Comparison of ENCODE assay signal across 21 mouse cellular contexts in the genomic region with DNA sequence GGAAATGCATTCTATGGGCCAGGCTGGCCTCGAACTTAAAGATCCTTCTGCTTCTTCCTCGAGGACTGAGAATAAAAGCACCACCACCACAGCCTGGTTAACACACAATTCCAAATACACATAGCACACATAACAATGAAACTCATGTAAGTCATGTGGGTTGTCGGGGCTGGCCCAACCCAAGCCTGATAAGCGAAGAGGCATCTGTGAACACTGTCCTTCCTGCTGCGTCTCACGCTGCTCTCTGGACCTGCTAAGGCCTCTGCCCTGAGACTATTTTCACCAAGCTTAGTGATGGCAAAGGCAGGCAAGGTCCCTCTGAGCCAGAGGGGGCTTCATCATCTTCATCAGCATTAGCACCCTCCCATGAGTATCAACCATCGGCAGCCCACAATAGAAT.
DNase-seq lines count a peak whose midpoint lies in the region; ATAC-seq and TF ChIP-seq lines count a peak whose summit lies in the region.
"Had no signal": no experiment of that assay in that cellular context is flagged by ENCODE, and none has a peak within 500 bp of the region (broad histone marks: within the 10 kb centered on the region; RNA-seq: fewer than 3 reads in every experiment).

No protein-coding gene starts in this region.

- H3K4me1 ChIP-seq in intestine, embryonic 16.5 days (ENCODE audit: control insufficient read depth, insufficient read depth, low read length): no peaks in the 10 kb centered on the region
- no peaks in the 10 kb centered on the region for H3K4me1 ChIP-seq in intestine, postnatal 0 days (replicated peaks; ENCODE audit: control insufficient read depth, insufficient read depth, low read length)

- intact Hi-C loops in heart, postnatal 10 days (cut with DNase I): no loop called here

- H3K4me3 ChIP-seq in intestine, embryonic 16.5 days (ENCODE audit: low read length): no peak overlapping the region
- no peak overlapping the region for H3K4me3 ChIP-seq in intestine, postnatal 0 days (ENCODE audit: low read depth, low read length)
- H3K4me3 ChIP-seq: kidney, embryonic 15.5 days; left cerebral cortex, adult 2 months; limb, embryonic 13.5 days had no signal

- H3K4me2 ChIP-seq in intestine, embryonic 16.5 days (ENCODE audit: low read depth, low read length): no peak overlapping the region
- no peak overlapping the region for H3K4me2 ChIP-seq in intestine, postnatal 0 days (replicated peaks; ENCODE audit: low read depth)
- H3K4me2 ChIP-seq: kidney, embryonic 15.5 days; limb, embryonic 13.5 days; liver, embryonic 11.5 days had no signal

- no peak overlapping the region for H3K9ac ChIP-seq in intestine, embryonic 16.5 days (ENCODE audit: low read depth, low read length)
- H3K9ac ChIP-seq in intestine, postnatal 0 days (ENCODE audit: low read depth, low read length): no peak overlapping the region
- H3K9ac ChIP-seq: kidney, embryonic 15.5 days; limb, embryonic 13.5 days had no signal

- peak overlapping the region; percentile 9; the same call in 1 of the 2 replicates for H3K27ac ChIP-seq in intestine, embryonic 16.5 days (ENCODE audit: low read length)
- H3K27ac ChIP-seq in intestine, postnatal 0 days (ENCODE audit: low read depth, low read length): no peak overlapping the region
- H3K27ac ChIP-seq: kidney, embryonic 15.5 days; left cerebral cortex, adult 2 months; limb, embryonic 13.5 days had no signal

- no peak for TF ChIP-seq CTCF in intestine, postnatal 0 days (IDR thresholded peaks at IDR 0.05; ENCODE audit: low read depth)

- ATAC-seq in intestine, embryonic 16.5 days: no peak
- no peak for ATAC-seq in intestine, postnatal 0 days
- ATAC-seq: CD4-positive, CD25-positive, alpha-beta regulatory T cell, adult 4 months had no signal

- no peaks in the 10 kb centered on the region for H3K9me3 ChIP-seq in intestine, embryonic 16.5 days (ENCODE audit: control insufficient read depth, low read length)
- H3K9me3 ChIP-seq in intestine, postnatal 0 days (ENCODE audit: control insufficient read depth): no peaks in the 10 kb centered on the region
- H3K9me3 ChIP-seq: kidney, embryonic 15.5 days; limb, embryonic 13.5 days had no signal

- no peaks in the 10 kb centered on the region for H3K27me3 ChIP-seq in intestine, embryonic 16.5 days (replicated peaks; ENCODE audit: control insufficient read depth, insufficient read depth, low read length)
- no peaks in the 10 kb centered on the region for H3K27me3 ChIP-seq in intestine, postnatal 0 days (replicated peaks; ENCODE audit: control insufficient read depth, insufficient read depth, low read length)
- H3K27me3 ChIP-seq: kidney, embryonic 15.5 days; limb, embryonic 13.5 days had no signal

- WGBS in intestine, embryonic 16.5 days: 74% methylated on average over 7 of the region's 7 CpGs
- WGBS in intestine, postnatal 0 days: 63% methylated on average over 7 of the region's 7 CpGs

- no peaks in the 10 kb centered on the region for H3K36me3 ChIP-seq in intestine, embryonic 16.5 days (ENCODE audit: control insufficient read depth, insufficient read depth, low read length)
- no peaks in the 10 kb centered on the region for H3K36me3 ChIP-seq in intestine, postnatal 0 days (ENCODE audit: control insufficient read depth, insufficient read depth)
- H3K36me3 ChIP-seq: kidney, embryonic 15.5 days; limb, embryonic 13.5 days had no signal

- peak; percentile 81 for DNase-seq in heart, adult 11 months
- DNase-seq in heart, postnatal 10 days: no peak
- peak; percentile 22 for DNase-seq in ES-CJ7 (ENCODE audit: low read depth, low spot score)
- peak; percentile 64 for DNase-seq in ZHBTc4 (ENCODE audit: low read depth, low spot score)
- no peak for DNase-seq in B cell, adult 2 months
- DNase-seq: adrenal gland, postnatal 10 days; cerebellum, adult 8-10 months; cerebellum, postnatal 25 days; gastrocnemius, postnatal 10 days; heart, postnatal 4 days; kidney, adult 18-20 months; kidney, postnatal 25 days; lung, postnatal 36 days; thymus, postnatal 4 days had no signal

Comparison
In these comparisons a context has a peak if more than half of its experiments do, and no peak if none do; other contexts are left out.
1. DNase-seq: peak in heart, adult 11 months (single experiment), ES-CJ7 (single experiment) and ZHBTc4 (single experiment); none in heart, postnatal 10 days (0 of 2) and B cell, adult 2 months (0 of 2).